Mouse (Mus musculus): ENCODE measurements around the gene Arhgap4.

Gene Arhgap4

DNA sequence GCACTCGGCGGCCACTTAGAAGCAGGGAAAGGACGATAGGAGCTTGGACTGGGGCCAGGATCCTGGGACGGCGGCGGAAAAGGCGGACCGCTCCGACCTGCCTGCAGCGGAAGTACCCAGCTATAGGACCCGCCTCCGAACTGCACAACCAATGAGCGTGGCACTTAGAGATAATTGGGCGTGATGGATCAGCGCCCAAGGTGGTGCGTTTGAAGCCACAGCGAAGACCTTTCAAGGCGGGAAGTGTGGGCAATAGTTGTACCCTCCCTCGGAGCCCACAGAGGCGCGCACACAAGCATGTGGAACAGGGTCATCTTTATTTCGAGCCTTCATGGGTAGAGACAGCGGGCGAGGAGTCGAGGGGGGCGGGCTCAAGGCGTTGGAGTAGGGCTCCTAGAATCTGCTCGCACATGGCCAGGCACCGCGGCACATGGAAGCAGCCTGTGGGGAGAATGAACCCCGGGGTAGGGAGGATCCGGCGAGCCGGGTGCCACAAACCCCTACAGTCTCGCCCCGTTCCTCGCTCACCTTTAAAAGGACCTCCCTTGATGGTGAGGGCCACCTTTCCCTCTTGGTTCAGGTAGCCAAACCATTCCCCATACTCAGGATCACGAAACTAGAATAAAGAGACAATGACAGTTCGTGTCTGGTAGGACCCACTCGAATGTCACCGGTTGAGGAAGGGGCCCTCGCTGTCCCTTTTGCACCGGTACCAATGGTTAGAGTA lies at the start of gene Arhgap4, which contains the start of gene Naa10:
Arhgap4 (minus strand) TSS at position 48 of the 727 bp plus-strand sequence.
Naa10 (minus strand) TSS at position 122 of the 727 bp plus-strand sequence.
- DNase-seq (ENCODE audit: low spot score) = peak; percentile 42

GRCm38 (mm10) chrX:73970781-73971180 lies 49.1 kb upstream of the Arhgap4 start:
- no peak for DNase-seq (ENCODE audit: low spot score)

- no peak for DNase-seq (ENCODE audit: low spot score)
These were observed 48.1 kb upstream of the Arhgap4 start for GRCm38 (mm10) chrX:73969729-73970128.

- DNase-seq (ENCODE audit: low spot score) = no peak
These were observed 47.5 kb upstream of the Arhgap4 start for GRCm38 (mm10) chrX:73969167-73969566.

GRCm38 (mm10) chrX:73967177-73968075 lies 45.8 kb upstream of the Arhgap4 start:
- DNase-seq (ENCODE audit: low spot score) = peak; percentile 45

DNA sequence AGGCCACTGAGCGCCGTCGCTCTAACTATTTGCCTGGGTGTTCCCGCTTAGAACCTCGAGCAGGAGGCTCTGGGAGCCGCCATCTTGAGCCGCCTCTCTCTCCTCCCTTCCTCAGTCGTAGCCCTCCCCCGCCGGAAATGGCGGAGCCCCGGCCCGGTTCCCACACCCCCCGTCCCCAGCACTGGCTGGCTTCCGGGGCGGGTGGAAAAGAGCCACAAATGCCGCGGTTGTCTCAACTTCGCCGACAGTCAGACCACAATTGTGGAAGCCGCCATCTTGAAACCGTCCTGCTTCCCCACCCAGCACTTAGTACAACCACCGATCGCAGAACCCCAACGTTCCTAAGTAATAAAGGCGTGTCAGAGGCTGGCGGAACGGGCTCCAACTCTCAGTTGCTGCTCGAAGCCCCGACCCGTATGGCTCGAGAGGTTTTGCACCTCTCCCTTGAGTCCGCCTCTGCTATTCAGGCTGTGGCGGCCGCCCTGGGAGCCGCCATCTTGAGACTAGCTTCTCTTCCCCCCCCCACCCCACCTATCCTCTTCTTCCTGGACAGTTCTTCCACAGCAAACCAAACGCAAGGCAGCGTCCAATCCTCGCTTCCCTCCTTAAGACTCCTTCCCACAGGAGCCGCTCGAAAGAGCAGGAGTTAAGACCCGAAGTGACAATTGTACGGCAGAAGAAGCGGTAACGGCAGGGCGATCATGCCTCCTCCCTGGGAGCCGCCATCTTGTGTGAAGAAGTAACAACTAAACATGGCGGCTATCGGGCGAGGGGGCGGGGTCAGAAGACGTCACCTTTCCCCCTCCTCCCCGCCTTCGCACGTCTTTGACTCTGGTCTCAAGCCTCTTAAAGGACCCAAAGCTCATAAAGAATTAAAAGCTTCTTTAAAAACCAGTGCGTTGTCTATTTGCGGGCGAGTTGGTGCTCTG lies 44.8 kb upstream of the Arhgap4 start, which contains the start of gene Hcfc1:
Hcfc1 (minus strand) TSS at position 110 of the 929 bp plus-strand sequence.
- DNase-seq (ENCODE audit: low spot score) = peak; percentile 54

GRCm38 (mm10) chrX:73965307-73965706 lies 43.6 kb upstream of the Arhgap4 start:
- no peak for DNase-seq (ENCODE audit: low spot score)

DNA sequence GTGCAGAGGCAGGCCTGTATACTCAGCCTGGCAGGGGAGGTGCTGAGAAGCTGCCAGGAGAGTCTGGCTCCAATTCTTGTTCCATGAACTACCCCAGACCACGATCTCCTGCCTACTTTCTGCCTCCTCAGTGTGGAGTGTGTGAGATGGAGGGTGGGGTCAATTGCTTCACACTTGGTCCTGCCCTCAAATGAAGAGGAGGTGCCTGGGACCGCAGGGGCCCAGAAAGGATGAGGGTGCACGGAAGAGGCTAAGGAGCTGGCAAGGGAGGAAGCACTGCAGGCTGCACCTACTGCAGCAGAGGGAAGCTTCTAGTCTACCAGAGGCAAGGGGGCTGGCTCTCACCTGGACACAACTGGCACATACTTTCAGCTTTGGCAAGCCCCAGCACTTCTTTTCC lies 42.7 kb upstream of the Arhgap4 start:
- no peak for DNase-seq (ENCODE audit: low spot score)

DNA sequence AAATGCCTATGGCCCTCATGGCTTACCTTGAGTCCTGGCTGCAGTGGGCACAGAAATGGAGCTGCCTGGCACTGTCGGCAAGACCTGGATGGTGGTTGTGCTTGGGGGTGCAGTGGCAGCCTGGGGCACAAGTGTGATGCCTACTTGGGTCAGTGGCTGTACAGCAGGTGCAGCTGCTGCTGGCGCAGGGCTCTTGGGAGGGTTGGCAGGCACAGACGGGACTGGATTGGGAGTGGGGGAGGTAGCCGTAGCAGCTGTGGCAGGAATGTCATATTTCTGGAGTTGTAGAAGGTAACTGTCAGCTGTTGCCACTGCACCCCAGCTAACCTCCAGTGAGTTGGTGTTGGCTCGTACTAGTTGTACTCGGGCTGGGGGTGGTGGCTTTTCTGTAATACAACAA lies 33.3 kb upstream of the Arhgap4 start:
- no peak for DNase-seq (ENCODE audit: low spot score)

DNA sequence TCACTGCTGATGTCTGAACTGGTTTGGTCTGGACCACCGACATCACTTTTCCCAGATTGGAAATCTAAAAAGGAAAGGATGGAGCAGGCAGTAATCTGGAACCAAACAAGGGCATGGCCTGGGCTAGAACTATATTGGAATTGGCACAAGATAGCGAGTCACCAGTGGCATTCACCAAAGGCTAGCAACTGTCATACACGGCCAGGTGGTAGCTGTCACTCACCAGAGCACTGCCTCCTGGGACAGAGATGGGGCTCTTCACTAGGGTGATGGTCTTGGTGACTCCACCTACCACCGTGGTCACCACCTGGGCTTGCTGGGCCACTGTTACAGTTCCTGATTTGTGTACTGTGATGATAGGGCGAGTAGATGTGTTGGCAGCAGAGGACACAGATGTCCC lies 30.9 kb upstream of the Arhgap4 start:
- DNase-seq (ENCODE audit: low spot score) = no peak

GRCm38 (mm10) chrX:73949341-73949740 lies 27.7 kb upstream of the Arhgap4 start:
- no peak for DNase-seq (ENCODE audit: low spot score)

GRCm38 (mm10) chrX:73948647-73949046 lies 27.0 kb upstream of the Arhgap4 start:
- DNase-seq (ENCODE audit: low spot score) = no peak

GRCm38 (mm10) chrX:73946896-73947295 lies 25.2 kb upstream of the Arhgap4 start:
- no peak for DNase-seq (ENCODE audit: low spot score)

DNA sequence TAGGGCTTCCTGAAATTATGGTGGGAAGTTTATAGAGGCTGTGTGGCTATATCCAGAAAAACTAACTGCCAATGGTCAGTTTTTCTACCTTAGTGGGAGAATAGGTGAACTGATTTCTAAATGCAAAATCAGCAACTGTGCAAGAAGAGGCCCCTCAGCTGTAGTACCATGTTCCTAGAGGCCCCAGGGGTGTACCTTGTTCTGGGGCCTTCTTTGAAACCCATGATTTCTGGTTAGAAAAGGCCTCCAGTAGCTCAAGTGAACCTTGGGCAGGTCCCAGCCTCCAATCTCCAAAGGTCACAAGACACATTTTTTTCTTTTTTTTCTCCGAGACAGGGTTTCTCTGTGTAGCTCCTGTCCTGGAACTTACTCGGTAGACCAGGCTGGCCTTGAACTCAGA lies 20.6 kb upstream of the Arhgap4 start:
- no peak for DNase-seq (ENCODE audit: low spot score)

DNA sequence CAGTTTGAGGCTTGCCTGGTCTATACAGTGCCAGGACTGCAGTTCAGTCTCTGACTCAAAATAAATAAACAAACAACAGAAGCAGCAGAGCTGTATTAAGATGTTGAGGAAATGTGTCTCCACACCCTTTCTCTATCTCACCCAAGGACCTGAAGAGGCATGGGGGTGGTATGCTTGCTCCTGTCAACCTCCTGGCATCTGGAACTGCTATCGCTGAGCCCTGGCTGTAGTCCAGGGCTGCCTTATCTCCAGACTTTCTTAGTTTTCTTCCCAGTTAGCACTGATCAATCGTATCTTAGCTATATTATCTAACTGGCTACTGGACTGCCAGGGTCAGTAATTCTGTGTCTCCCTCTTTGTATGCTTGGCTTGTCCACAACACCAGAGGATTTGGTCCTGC lies 20.2 kb upstream of the Arhgap4 start:
- no peak for DNase-seq (ENCODE audit: low spot score)

DNA sequence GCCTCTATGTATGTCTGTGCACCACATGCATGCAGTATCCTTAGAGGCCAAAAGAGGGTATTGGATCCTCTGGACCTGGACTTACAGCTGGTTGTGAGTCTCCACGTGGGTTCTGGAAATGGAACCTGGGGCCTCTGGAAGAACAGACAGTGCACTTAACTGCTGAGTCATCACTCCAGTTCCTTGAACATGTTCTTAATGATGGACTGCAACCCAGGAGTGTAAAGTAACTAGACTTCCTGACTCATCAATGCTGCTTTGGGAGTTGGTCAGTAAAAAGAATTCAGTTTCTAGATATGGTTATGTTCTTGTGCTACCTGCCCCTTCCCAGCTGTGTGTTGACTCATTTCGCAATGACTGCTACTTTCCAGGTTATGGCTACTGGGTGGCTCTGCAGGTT lies 10.2 kb upstream of the Arhgap4 start:
- no peak for DNase-seq (ENCODE audit: low spot score)

GRCm38 (mm10) chrX:73930402-73931062 lies 8.9 kb upstream of the Arhgap4 start, which contains the start of gene Renbp:
Gene Renbp (minus strand): TSS chrX:73930850.
- no peak for DNase-seq (ENCODE audit: low spot score)

DNA sequence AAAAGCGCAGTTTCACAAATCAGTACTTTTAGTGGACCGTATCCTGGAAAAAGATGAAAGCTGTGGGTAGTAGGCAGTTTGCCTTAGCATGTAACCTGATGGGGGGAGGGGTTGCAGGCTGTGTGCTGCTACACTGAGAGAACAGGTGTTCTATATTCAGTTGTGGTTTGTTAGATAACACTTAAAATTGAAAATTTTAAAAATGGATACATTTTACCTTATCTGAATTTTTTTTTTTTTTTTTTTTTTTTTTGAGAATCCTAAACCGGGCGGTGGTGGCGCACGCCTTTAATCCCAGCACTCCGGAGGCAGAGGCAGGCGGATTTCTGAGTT lies 846 bp upstream of the Arhgap4 start:
- no peak for DNase-seq (ENCODE audit: low spot score)

- DNase-seq (ENCODE audit: low spot score) = no peak
These were observed 316 bp downstream of the Arhgap4 start for GRCm38 (mm10) chrX:73921285-73921822.

DNA sequence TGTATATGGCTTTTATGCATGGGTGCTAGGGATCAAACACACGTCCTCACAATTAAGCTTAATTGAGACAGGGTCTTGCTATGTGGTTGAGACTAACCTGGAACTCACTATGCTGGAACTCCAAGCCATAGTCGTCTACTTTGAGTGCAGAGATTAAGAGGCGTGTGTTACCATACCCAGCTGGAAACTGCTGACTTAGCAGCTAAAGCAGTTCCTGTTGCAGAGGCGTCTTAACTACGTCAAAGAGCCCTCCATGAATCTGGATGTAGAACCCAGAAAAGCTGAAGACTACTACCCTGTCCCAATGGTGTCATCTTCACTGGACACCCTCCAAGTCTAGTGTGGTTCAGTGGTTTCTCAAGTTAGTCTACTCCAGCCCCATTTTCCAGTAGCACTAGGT lies 3.0 kb downstream of the Arhgap4 start:
- DNase-seq (ENCODE audit: low spot score) = no peak

- no peak for DNase-seq (ENCODE audit: low spot score)
These were observed 4.7 kb downstream of the Arhgap4 start for GRCm38 (mm10) chrX:73916945-73917344.
